Mouse (Mus musculus) hindbrain, embryonic 11.5 days (tissue): ENCODE measurements at regions not wholly inside any gene's neighbourhood (a gene's known extent, or its start where the extent isn't known, plus 50 kb on each side); places are given as distances from the start of the nearest gene placed in this dataset.
A peak's percentile ranks its signal among the peaks of the same experiment; 100 is the strongest.

Source experiments
- ATAC-seq: fragments of 200-750 bp; cut with Nextera tagmentation; 2 replicates; pipeline ENCODE4 v1.8.0; 2017; ENCODE audit warnings: mild to moderate bottlenecking, moderate TSS enrichment, moderate library complexity; ENCODE audit not compliant: low FRiP score
- DNase-seq: peaks from one replicate; pipeline ENCODE4 v3.0.0-alpha.2; 2015; ENCODE audit warnings: low spot score
- H3K27ac ChIP-seq: fragments of 300-500 bp; sonication (generic); 2 replicates; pipeline ENCODE4 v1.5.1; 2014; ENCODE audit warnings: mild to moderate bottlenecking, low read depth, low read length
- H3K27me3 ChIP-seq: fragments of 300-500 bp; sonication (generic); 2 replicates; pipeline ENCODE4 v1.6.1; 2014; ENCODE audit warnings: mild to moderate bottlenecking, low read length, moderate library complexity, mixed read lengths; ENCODE audit not compliant: control insufficient read depth, insufficient read depth
- H3K36me3 ChIP-seq: fragments of 300-500 bp; sonication (generic); 2 replicates; pipeline ENCODE4 v1.6.1; 2014; ENCODE audit warnings: mild to moderate bottlenecking, low read length, moderate library complexity, mixed read lengths; ENCODE audit not compliant: control insufficient read depth, insufficient read depth
- H3K4me1 ChIP-seq: fragments of 300-500 bp; sonication (generic); replicated peaks from 2 replicates; pipeline ENCODE4 v1.6.1; 2014; ENCODE audit warnings: low read length, mixed read lengths; ENCODE audit not compliant: control insufficient read depth, insufficient read depth
- H3K4me2 ChIP-seq: fragments of 300-500 bp; sonication (generic); replicated peaks from 2 replicates; pipeline ENCODE4 v1.6.1; 2014; ENCODE audit warnings: mild to moderate bottlenecking, low read depth, low read length
- H3K4me3 ChIP-seq: fragments of 300-500 bp; sonication (generic); 2 replicates; pipeline ENCODE4 v1.5.1; 2014; ENCODE audit warnings: low read depth, low read length
- H3K9ac ChIP-seq: fragments of 300-500 bp; sonication (generic); 2 replicates; pipeline ENCODE4 v1.6.1; 2014; ENCODE audit warnings: low read depth, low read length
- H3K9me3 ChIP-seq: fragments of 300-500 bp; sonication (generic); 2 replicates; pipeline ENCODE4 v1.6.1; 2016; ENCODE audit warnings: low read length; ENCODE audit not compliant: control insufficient read depth
- WGBS: fragments of 180-500 bp; shearing (Covaris S2); extraction: QIAGEN DNeasy Blood & Tissue Kit; methylation state at CpG from one replicate; pipeline ENCODE4 v1.1.7; 2014; 5-methylcytosine and 5-hydroxymethylcytosine counted together

DNA sequence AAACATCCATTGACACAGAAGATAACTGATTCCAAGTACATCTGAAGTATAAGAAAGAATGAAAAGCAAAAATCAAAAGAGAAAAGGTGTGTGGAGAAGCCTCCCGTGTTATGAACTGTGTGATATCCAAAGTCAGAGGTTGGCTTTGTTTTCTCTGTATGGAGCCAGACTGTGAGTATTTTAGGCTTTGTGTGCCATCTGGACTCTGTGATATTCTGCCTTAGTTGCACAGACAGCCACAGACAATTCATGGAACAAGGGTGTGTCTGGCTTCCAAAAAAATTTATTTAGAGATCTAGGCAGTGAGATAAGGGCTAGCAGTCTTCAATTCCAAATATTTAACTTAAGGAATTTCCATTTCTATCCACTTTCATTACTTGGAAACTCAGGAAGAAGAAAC is 111.5 kb upstream of the Dpp10 start:
- H3K9ac ChIP-seq: no peak overlapping the region
- H3K36me3 ChIP-seq: no peaks in the 10 kb centered on the region
- DNase-seq: no peak
- no peak overlapping the region for H3K27ac ChIP-seq
- no peak overlapping the region for H3K4me2 ChIP-seq
- no peak overlapping the region for H3K4me3 ChIP-seq
- no peak for ATAC-seq
- WGBS: 84% methylated on average over 1 of the region's 1 CpGs
- no peaks in the 10 kb centered on the region for H3K27me3 ChIP-seq
- H3K9me3 ChIP-seq: no peaks in the 10 kb centered on the region
- no peaks in the 10 kb centered on the region for H3K4me1 ChIP-seq

- Histone ChIP-seq H3K9ac (no peak overlapping the region), H3K4me2 (no peak overlapping the region), H3K36me3 (no peaks in the 10 kb centered on the region), H3K4me3 (no peak overlapping the region), H3K9me3 (no peaks in the 10 kb centered on the region), H3K27me3 (no peaks in the 10 kb centered on the region), H3K4me1 (no peaks in the 10 kb centered on the region), H3K27ac (no peak overlapping the region)
- DNase-seq: no peak
- ATAC-seq: no peak
These were observed 106.7 kb upstream of the Dpp10 start for GRCm38 (mm10) chr1:124152101-124152500.

DNA sequence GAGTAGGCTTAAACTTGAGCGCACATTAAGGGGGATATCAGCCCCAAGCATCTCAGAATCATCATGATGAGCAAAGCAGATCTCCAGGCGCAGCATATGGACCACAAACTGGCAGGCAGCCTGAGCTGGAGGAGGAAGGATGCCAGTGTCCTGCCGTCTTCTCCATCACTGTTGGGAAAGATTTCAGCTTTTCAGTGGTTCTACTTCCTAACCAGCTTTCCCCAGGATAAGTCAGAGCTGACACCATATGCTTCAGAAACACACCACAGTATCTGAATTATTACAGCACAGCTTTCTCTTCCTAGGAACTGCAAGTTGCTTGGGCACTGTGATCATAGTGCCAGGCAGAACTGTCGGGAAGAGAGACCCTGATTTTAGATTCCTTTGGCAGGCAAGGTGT is 103.2 kb upstream of the Dpp10 start:
- no peak for DNase-seq
- Histone ChIP-seq H3K4me1 (no peaks in the 10 kb centered on the region), H3K9ac (no peak overlapping the region), H3K27me3 (no peaks in the 10 kb centered on the region), H3K36me3 (no peaks in the 10 kb centered on the region), H3K4me3 (no peak overlapping the region), H3K27ac (no peak overlapping the region), H3K4me2 (no peak overlapping the region), H3K9me3 (no peaks in the 10 kb centered on the region)
- no peak for ATAC-seq
- 83% methylated on average over 4 of the region's 4 CpGs for WGBS

DNA sequence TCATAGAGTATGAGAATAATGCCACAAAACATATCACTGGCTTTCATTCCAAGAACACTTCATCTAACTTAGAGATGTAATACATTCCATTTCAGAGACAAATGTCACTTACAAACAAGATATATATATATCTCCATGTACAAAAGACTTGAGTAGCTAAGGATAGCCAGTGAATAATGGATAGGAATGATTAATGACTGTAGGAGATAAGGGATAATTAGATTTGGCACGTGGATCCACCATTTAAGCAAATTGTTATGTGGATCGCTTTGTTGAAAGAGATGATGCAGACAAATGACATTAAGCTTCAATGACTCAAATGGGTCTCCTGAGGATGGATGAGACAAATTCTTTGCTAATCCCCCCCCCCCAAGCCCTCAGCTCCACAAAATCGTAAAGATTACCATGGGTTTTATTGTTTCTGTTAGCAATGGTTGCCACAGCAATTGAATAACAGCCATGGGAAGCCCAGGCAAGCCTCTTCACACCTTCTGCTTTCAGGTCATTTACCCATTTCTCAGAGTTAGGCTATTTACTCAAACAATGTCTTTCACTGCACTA is 59.0 kb upstream of the Dpp10 start:
- no peak overlapping the region for H3K9ac ChIP-seq
- no peaks in the 10 kb centered on the region for H3K27me3 ChIP-seq
- 47% methylated on average over 3 of the region's 3 CpGs for WGBS
- no peaks in the 10 kb centered on the region for H3K4me1 ChIP-seq
- no peaks in the 10 kb centered on the region for H3K36me3 ChIP-seq
- H3K27ac ChIP-seq: no peak overlapping the region
- H3K9me3 ChIP-seq: no peaks in the 10 kb centered on the region
- H3K4me2 ChIP-seq: no peak overlapping the region
- H3K4me3 ChIP-seq: no peak overlapping the region
- DNase-seq (no peak), ATAC-seq (0 out of 2 replicates have a peak, but pooled peaks have one; percentile 43)

DNA sequence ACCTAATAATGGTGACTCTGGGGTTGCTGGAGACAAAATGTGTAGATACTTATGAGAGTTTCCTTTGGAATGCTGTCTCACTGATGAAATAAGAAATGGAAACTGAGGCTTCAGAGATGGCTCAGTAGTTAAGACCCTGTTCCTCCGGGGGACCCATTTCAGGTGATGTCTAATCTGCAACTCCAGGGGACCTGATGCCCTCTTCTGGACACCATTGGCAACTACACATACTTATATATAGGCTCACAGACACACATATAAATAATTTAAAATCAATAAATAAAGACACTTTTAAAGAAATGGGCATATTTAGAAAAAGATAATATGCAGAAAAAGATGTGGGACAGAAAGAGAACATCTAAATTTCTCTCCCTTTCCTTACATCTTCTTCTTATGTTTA is 57.7 kb upstream of the Dpp10 start:
- DNase-seq (no peak), ATAC-seq (no peak)
- Histone ChIP-seq H3K4me2 (no peak overlapping the region), H3K27ac (no peak overlapping the region), H3K27me3 (no peaks in the 10 kb centered on the region), H3K9me3 (no peaks in the 10 kb centered on the region), H3K4me3 (no peak overlapping the region), H3K9ac (no peak overlapping the region), H3K4me1 (no peaks in the 10 kb centered on the region), H3K36me3 (no peaks in the 10 kb centered on the region)
- 48% methylated on average over 1 of the region's 1 CpGs for WGBS
